Mouse (Mus musculus) liver, postnatal 0 days (tissue): ENCODE results near the gene Tmsb4x.

Experiments
- CTCF ChIP-seq: sonication (generic); IDR thresholded peaks from 2 replicates; pipeline ENCODE4 v1.5.1; 2016; ENCODE audit warnings: antibody characterized with exemption, low read depth
- EP300 ChIP-seq: IDR thresholded peaks from 2 replicates; pipeline ENCODE4 v1.6.1; 2016; ENCODE audit warnings: antibody characterized with exemption, low read depth, mild to moderate bottlenecking

DNA sequence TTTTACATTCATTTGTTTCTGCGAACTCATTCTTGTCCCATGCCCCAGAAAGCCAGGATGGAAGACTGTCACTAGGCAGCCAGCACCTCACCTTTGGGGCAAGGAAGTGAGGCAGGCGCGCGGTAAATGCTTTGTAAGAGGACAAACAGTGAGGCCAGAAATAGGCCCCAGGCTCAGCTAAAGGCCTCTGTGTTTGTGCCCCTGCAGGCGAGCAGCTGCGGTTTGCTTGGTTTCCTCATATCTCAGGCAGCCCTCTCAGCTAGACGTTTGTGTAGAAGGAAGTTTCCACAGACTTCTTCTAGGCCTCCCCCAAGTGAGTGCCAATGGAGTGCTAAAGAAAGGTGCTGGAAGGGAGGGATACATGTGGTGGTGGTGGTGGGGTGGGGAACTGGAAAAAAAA lies 18.0 kb upstream of the Tmsb4x start:
- TF ChIP-seq CTCF (no peak), EP300 (no peak)
